Mouse (Mus musculus) CD4-positive, CD25-positive, alpha-beta regulatory T cell (primary cell): ENCODE data around the gene Zfp583. TPM values are rescaled to one million over a fixed set of nuclear protein-coding genes. Genes with fewer than 3 reads are reported as not detected.

ENCODE experiments used
- polyA plus RNA-seq: library from polyadenylated mRNA; unstranded; fragments of 100-300 nt; shearing (Covaris generic); gene quantifications from one replicate; pipeline ENCODE4 v1.2.1, GENCODE M21; 2017

Zfp583 gene
- polyA plus RNA-seq: 1.1 TPM

DNA sequence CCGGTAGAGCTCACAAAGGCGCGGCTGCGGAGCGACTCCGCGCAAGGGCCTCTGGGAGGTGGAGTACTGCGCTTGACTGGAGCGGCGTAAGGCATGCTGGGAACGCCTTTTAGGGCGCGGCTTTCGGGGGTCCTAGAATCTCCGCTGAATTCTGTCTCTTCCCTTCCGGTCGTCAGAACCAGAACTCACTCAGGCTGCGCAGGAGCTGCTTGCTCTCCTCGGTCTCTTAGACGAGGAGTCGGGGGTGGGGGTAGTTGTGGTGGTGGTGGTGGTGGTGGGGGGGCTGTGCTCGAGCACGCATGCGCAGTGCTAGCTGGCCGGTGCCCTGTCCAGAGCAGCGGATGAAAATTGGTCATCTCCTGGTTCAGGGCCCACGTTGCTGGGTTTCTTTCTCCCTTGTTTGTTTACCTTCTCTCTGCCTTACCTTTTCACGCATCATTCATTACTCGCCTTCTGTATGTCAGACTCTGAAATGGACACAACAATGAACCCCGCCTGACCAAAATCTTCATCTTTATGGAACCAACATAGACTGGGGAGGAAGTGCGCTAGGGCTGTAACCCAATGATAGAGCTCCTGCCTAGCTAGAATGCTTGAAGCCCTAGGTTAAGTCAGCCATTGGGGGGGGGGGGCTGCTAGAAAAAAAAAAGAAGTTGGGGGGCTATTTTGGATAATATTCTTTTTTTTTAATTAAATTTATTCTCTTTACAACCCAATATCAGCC is at the start of gene Zfp583:
Gene Zfp583 (minus strand): TSS at position 53 of the 724 bp plus-strand sequence.

DNA sequence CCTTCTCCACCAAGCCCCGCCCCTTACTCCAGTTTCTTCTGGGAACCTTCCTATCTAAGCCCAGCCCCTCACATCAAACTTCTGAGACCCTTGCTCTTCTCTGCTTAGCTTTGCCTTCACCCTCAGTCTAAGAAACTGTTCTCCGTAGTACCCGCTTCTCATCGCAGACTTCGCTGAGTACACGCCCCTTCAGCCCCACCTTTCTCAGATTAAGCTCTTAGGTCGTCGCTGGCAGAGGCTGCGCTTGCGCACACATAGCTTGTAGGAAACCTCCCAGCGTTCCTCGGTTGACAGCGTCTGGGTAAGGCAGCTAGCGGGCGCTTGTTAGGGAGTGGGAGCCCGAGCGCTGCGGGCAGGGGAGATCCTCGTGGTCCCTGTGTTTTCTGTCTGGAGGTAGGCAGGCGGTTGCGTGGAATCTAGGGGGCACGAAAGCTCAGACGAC is 32.0 kb upstream of the Zfp583 start, which contains the start of gene Zfp78:
Gene Zfp78 (plus strand): TSS at position 234 of the 442 bp plus-strand sequence.

DNA sequence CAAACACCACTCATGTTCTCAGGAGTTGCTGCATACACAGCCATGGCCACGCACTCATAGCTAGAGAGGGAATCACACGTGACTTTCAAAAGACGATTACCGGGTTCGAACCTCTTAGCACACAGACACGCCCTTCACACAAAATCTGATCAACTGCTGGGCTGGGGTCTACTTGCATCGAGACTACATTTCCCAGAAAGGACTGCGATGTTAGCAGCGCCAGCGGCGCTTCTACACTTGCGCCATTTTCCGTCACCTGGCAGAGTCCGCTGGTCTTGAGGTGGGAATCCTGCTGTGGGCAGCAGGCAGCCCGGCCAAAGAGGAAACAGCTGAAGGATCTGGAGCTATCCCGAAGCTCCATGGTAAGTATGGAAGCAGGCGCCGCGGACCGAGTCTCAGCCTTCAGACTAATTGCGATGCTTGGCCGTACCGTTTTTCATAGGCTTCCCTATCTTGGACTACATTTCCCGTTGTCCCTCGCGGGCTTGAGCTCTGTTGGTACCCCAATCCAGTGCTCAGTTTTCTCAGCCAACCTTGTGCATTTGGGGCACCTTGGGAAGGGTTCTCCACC is 12.5 kb upstream of the Zfp583 start, which contains the start of gene Gm3854:
Gene Gm3854 (plus strand): TSS at position 259 of the 571 bp plus-strand sequence.

DNA sequence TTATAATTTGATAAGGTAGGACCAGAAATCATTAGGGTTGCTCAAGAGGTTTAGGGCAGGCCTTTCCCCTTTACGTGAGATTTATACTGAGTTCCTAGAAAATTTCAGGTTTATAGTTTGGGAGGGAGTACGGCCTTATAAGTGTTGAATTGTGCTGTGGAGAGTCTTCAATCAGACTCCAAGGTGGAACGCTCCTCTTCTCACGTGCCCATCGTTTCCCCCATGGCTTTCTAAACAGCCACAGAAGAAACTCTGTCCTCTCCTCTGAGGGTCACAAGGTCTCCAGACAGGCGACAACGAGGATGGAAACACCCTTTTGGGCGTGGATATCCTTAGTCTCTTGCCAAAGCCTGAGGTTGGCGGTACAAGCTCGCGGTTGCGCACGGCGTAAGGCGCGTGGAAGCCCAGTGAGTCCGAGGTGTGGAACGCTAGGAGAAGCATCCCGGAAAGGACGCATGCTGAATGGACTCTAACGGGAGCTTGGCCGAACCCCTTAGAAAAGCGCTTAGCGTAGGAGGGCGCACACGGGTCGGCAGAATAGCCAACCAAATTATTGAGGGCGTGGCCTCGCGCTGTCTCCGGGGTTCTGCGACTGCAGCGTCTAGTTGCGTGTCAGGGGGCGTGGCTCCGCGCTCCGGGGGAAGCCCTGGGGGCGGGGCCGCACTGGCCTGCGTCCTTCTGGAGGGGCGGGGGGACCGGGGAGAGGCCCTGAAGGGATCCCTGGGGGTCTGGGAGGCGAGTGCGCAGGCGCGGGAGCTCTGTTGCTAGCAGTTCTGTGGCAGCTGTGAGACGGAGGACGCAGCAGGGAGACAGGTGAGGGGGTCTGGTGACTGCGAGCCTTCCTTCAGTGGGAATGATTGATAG is 45.0 kb downstream of the Zfp583 start, which contains the start of gene Zfp667:
Gene Zfp667 (plus strand): TSS at position 738 of the 864 bp plus-strand sequence.

Other genes starting within 250 kb of the Zfp583 start
- gene Zfp787, start 175.3 kb downstream of the Zfp583 start, polyA plus RNA-seq: 43.6 TPM
- 45.8 TPM for gene Zfp444, start 159.1 kb downstream of the Zfp583 start, polyA plus RNA-seq
- gene Galp, start 134.2 kb downstream of the Zfp583 start, polyA plus RNA-seq: not detected
- gene Zscan5b, start 109.0 kb downstream of the Zfp583 start, polyA plus RNA-seq: not detected
- gene Epp13, start 78.6 kb downstream of the Zfp583 start, polyA plus RNA-seq: not detected
- 6.1 TPM for gene Zfp667, start 44.7 kb downstream of the Zfp583 start, polyA plus RNA-seq
- 0.99 TPM for gene Gm3854, start 12.5 kb upstream of the Zfp583 start, polyA plus RNA-seq
- gene Zfp78, start 32.0 kb upstream of the Zfp583 start, polyA plus RNA-seq: 4.2 TPM
- 14.5 TPM for gene Zfp28, start 52.0 kb upstream of the Zfp583 start, polyA plus RNA-seq
- not detected for gene Smim17, start 67.4 kb upstream of the Zfp583 start, polyA plus RNA-seq
- gene Gm20715, start 79.0 kb upstream of the Zfp583 start, polyA plus RNA-seq: not detected
- 0.17 TPM for gene Olfr1344, start 107.4 kb upstream of the Zfp583 start, polyA plus RNA-seq
- not detected for gene Olfr1336, start 124.9 kb upstream of the Zfp583 start, polyA plus RNA-seq
- gene Olfr1346, start 135.8 kb upstream of the Zfp583 start, polyA plus RNA-seq: not detected
- gene Olfr5, start 155.7 kb upstream of the Zfp583 start, polyA plus RNA-seq: not detected
- not detected for gene Olfr1347, start 168.5 kb upstream of the Zfp583 start, polyA plus RNA-seq
- not detected for gene Olfr1348, start 177.5 kb upstream of the Zfp583 start, polyA plus RNA-seq
- 0.05 TPM for gene Olfr1349, start 191.7 kb upstream of the Zfp583 start, polyA plus RNA-seq
- gene Olfr1350, start 233.6 kb upstream of the Zfp583 start, polyA plus RNA-seq: not detected